Mouse (Mus musculus): ENCODE data around the gene Dhx16. TPM values are rescaled to one million over a fixed set of nuclear protein-coding genes. Genes with fewer than 3 reads are reported as not detected.
A peak's percentile ranks its signal among the peaks of the same experiment; 100 is the strongest.

Dhx16 gene
- polyA plus RNA-seq, 1 experiment = 533 TPM

DNA sequence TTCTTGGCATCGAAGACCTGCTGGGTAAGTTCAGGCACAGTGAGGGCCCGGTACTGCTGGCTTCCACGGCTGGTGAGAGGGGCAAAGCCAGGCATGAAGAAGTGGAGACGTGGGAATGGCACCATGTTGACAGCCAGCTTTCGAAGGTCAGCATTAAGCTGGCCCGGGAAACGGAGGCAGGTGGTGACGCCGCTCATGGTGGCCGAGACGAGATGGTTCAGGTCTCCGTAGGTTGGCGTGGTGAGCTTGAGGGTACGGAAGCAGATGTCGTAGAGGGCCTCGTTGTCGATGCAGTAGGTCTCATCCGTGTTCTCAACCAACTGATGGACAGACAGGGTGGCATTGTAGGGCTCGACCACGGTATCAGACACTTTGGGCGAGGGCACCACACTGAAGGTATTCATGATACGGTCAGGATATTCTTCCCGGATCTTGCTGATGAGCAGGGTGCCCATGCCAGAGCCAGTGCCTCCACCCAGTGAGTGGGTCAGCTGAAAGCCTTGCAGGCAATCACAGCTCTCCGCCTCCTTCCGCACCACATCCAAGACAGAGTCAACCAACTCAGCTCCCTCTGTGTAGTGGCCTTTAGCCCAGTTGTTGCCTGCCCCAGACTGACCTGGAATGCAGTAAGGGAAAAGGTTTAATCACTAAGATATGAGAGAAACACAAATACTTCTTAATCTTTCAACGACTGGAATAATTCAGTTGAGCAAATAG lies 44.0 kb upstream of the Dhx16 start:
- H3K36me3 ChIP-seq (ENCODE audit: control insufficient read depth, insufficient read depth, low read length, poor library complexity, severe bottlenecking) = peaks cover 35% of the 10 kb centered on the region
- H3K27ac ChIP-seq (ENCODE audit: insufficient read depth, low read length) = no peak overlapping the region
- H3K4me1 ChIP-seq (ENCODE audit: control insufficient read depth, insufficient read depth, low read length) = no peaks in the 10 kb centered on the region
- no peaks in the 10 kb centered on the region for H3K27me3 ChIP-seq (ENCODE audit: control insufficient read depth, insufficient read depth, low read length, poor library complexity, severe bottlenecking)
- H3K9me3 ChIP-seq (replicated peaks; ENCODE audit: control insufficient read depth, insufficient read depth, low read length, poor library complexity, severe bottlenecking) = no peaks in the 10 kb centered on the region
- peak overlapping the region; percentile 64 for H3K9ac ChIP-seq (ENCODE audit: low read depth, poor library complexity, severe bottlenecking)
- H3K4me3 ChIP-seq (ENCODE audit: low read depth, low read length) = peak overlapping the region; percentile 94
- no peak for TF ChIP-seq CTCF (IDR thresholded peaks at IDR 0.05; ENCODE audit: low read depth, low read length)
- no peak for TF ChIP-seq POLR2A (IDR thresholded peaks at IDR 0.05; ENCODE audit: insufficient read depth, low read length)
- no peak for TF ChIP-seq EP300 (IDR thresholded peaks at IDR 0.05; ENCODE audit: insufficient read depth, low read depth, low read length)

DNA sequence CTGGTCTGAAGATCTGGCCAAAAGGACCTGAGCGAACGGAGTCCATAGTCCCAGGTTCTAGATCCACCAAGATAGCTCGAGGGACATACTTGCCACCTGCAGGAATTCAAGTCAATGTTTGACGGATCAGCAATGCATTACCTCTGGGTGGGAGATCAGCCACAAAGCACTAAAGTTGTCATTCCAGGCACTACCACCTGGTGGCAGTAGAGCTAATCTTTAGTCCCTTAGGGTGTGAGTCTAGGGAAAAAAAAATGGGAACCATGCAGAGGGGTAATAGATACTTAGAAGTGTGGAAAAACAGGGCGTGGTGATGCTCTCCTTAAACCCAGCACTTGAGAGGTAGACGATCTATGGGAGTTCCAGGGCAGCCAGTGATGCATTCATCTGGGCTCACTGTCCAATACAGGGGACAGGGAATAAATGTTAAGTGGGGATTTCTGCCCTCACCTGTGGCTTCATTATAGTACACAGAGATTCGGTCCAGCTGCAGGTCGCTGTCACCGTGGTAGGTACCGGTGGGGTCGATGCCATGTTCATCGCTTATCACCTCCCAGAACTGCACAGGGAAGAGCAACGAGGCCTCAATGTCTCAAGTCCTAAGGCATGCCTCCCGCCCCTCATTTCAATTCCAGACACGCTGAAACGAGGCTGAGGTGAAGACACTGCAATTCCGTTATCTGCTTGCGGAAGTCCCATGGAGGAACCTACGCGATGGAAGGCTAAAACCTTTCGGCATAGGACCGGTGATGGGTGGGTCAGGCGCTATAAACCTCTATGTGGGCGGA lies 43.2 kb upstream of the Dhx16 start:
- H3K36me3 ChIP-seq (ENCODE audit: control insufficient read depth, insufficient read depth, low read length, poor library complexity, severe bottlenecking) = peaks cover 35% of the 10 kb centered on the region
- H3K27ac ChIP-seq (ENCODE audit: insufficient read depth, low read length) = peak overlapping the region; percentile 79
- H3K27me3 ChIP-seq (ENCODE audit: control insufficient read depth, insufficient read depth, low read length, poor library complexity, severe bottlenecking) = no peaks in the 10 kb centered on the region
- H3K9ac ChIP-seq (ENCODE audit: low read depth, poor library complexity, severe bottlenecking) = peak overlapping the region; percentile 64
- H3K9me3 ChIP-seq (replicated peaks; ENCODE audit: control insufficient read depth, insufficient read depth, low read length, poor library complexity, severe bottlenecking) = no peaks in the 10 kb centered on the region
- H3K4me1 ChIP-seq (ENCODE audit: control insufficient read depth, insufficient read depth, low read length) = no peaks in the 10 kb centered on the region
- H3K4me3 ChIP-seq (ENCODE audit: low read depth, low read length) = peak overlapping the region; percentile 94
- TF ChIP-seq CTCF (IDR thresholded peaks at IDR 0.05; ENCODE audit: low read depth, low read length) (peak; percentile 5), EP300 (IDR thresholded peaks at IDR 0.05; ENCODE audit: insufficient read depth, low read depth, low read length) (no peak), POLR2A (IDR thresholded peaks at IDR 0.05; ENCODE audit: insufficient read depth, low read length) (no peak)

DNA sequence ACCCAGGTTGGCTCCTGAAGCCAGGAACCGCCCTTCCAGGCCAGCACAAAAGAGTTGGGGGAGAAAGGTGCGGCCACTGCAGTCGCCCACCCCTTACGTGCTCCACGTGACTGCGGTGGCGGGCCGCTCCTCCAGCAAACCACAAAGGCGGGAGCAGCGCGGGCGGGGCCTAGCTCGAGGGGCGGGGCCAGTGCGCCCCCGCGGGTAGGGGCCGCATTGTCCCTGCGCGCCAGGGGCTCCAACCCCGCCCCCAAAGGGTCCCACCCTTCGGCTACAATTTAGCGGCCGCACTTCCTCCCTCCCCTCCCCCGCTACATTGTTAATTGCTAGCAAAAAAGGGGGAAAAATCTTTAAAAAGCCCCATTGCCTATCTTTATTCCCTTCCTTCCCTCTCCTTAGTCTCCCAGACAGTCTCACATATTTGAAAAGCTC lies 42.6 kb upstream of the Dhx16 start:
- Histone ChIP-seq H3K27ac (ENCODE audit: insufficient read depth, low read length) (peak overlapping the region; percentile 92), H3K9me3 (replicated peaks; ENCODE audit: control insufficient read depth, insufficient read depth, low read length, poor library complexity, severe bottlenecking) (no peaks in the 10 kb centered on the region), H3K4me3 (ENCODE audit: low read depth, low read length) (peak overlapping the region; percentile 98), H3K9ac (ENCODE audit: low read depth, poor library complexity, severe bottlenecking) (peak overlapping the region; percentile 64), H3K36me3 (ENCODE audit: control insufficient read depth, insufficient read depth, low read length, poor library complexity, severe bottlenecking) (peaks cover 35% of the 10 kb centered on the region), H3K27me3 (ENCODE audit: control insufficient read depth, insufficient read depth, low read length, poor library complexity, severe bottlenecking) (no peaks in the 10 kb centered on the region), H3K4me1 (ENCODE audit: control insufficient read depth, insufficient read depth, low read length) (no peaks in the 10 kb centered on the region)
- TF ChIP-seq POLR2A (IDR thresholded peaks at IDR 0.05; ENCODE audit: insufficient read depth, low read length) = no peak
- TF ChIP-seq CTCF (IDR thresholded peaks at IDR 0.05; ENCODE audit: low read depth, low read length) = no peak
- peak; percentile 75; the same call in 1 of the 2 replicates for TF ChIP-seq EP300 (IDR thresholded peaks at IDR 0.05; ENCODE audit: insufficient read depth, low read depth, low read length)

DNA sequence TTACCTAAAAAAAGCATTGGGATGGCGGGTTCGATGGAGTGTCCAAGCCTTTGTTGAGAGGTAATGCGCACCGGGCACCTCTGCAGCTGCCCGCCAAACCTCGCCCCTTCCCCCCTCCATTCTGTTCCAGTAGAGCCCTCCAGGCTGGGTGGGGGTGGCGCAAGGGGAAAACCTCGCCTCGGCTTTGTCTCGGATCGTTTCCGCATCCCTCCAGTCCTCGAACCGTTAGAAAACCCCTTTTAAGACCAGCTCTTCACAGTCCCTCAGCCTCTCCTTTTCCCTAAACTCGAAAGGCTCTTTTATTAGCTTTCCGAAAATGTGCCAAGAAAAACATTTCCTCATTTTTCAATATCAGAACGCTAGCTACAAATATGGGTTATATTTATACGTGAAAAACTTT lies 42.1 kb upstream of the Dhx16 start:
- peaks cover 35% of the 10 kb centered on the region for H3K36me3 ChIP-seq (ENCODE audit: control insufficient read depth, insufficient read depth, low read length, poor library complexity, severe bottlenecking)
- peak overlapping the region; percentile 92 for H3K27ac ChIP-seq (ENCODE audit: insufficient read depth, low read length)
- TF ChIP-seq EP300 (IDR thresholded peaks at IDR 0.05; ENCODE audit: insufficient read depth, low read depth, low read length) = peak; percentile 69; the same call in 1 of the 2 replicates
- no peak for TF ChIP-seq POLR2A (IDR thresholded peaks at IDR 0.05; ENCODE audit: insufficient read depth, low read length)
- H3K9ac ChIP-seq (ENCODE audit: low read depth, poor library complexity, severe bottlenecking) = peak overlapping the region; percentile 64
- peak overlapping the region; percentile 98 for H3K4me3 ChIP-seq (ENCODE audit: low read depth, low read length)
- H3K9me3 ChIP-seq (replicated peaks; ENCODE audit: control insufficient read depth, insufficient read depth, low read length, poor library complexity, severe bottlenecking) = no peaks in the 10 kb centered on the region
- H3K4me1 ChIP-seq (ENCODE audit: control insufficient read depth, insufficient read depth, low read length) = no peaks in the 10 kb centered on the region
- H3K27me3 ChIP-seq (ENCODE audit: control insufficient read depth, insufficient read depth, low read length, poor library complexity, severe bottlenecking) = no peaks in the 10 kb centered on the region

DNA sequence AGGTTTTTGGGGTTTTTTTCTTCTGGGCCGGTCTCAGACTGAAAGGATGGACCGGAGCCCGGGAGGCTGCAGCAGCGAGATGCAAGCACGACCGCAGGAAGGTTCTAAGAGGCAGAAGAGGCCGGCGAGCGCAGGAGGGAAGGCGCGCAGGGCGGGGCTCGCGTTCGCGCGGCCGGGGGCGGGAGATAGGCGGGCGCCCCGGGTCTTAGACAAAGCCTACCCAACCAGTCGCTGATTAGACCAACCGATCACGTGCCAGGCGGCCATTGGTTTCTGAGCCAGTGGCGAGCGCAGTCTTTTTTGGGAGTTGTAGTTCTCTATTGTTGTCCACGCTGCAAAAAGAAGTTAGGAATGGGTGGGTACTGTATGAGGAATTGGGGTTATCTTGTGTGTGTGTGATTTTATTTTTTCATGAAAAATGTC lies 41.5 kb upstream of the Dhx16 start, which contains the start of gene Tubb5:
Tubb5 (minus strand) TSS at position 185 of the 423 bp plus-strand sequence.
- Histone ChIP-seq H3K9me3 (replicated peaks; ENCODE audit: control insufficient read depth, insufficient read depth, low read length, poor library complexity, severe bottlenecking) (no peaks in the 10 kb centered on the region), H3K27ac (ENCODE audit: insufficient read depth, low read length) (peak within 1 kb of the TSS; percentile 94), H3K9ac (ENCODE audit: low read depth, poor library complexity, severe bottlenecking) (peak within 1 kb of the TSS; percentile 64), H3K4me3 (ENCODE audit: low read depth, low read length) (peak within 1 kb of the TSS; percentile 98), H3K4me1 (ENCODE audit: control insufficient read depth, insufficient read depth, low read length) (no peaks in the 10 kb centered on the region), H3K27me3 (ENCODE audit: control insufficient read depth, insufficient read depth, low read length, poor library complexity, severe bottlenecking) (no peaks in the 10 kb centered on the region), H3K36me3 (ENCODE audit: control insufficient read depth, insufficient read depth, low read length, poor library complexity, severe bottlenecking) (peaks cover 35% of the 10 kb centered on the region)
- TF ChIP-seq EP300 (IDR thresholded peaks at IDR 0.05; ENCODE audit: insufficient read depth, low read depth, low read length) (no peak), POLR2A (IDR thresholded peaks at IDR 0.05; ENCODE audit: insufficient read depth, low read length) (peak; percentile 93)

DNA sequence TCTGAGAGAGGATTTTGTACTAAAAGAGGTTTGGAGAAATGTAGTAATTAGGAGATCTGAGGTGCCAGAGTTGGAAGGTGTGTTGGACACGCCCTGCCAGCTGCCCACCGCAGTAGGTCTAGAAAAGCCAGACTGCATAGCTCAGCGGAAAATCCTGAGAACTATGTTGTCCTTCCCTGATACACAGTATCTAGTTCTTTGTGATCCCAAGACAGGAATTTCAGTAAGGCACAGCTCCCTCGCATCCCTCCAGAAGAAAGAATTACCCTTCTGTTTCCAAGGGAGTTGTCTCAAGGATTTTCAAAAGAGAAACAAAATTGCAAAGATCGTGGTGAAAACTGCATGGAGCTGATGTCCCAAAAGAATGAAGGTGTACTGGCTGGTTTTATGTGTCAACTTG lies 41.0 kb upstream of the Dhx16 start:
- no peak for TF ChIP-seq EP300 (IDR thresholded peaks at IDR 0.05; ENCODE audit: insufficient read depth, low read depth, low read length)
- no peak for TF ChIP-seq POLR2A (IDR thresholded peaks at IDR 0.05; ENCODE audit: insufficient read depth, low read length)
- no peak for TF ChIP-seq CTCF (IDR thresholded peaks at IDR 0.05; ENCODE audit: low read depth, low read length)
- H3K27ac ChIP-seq (ENCODE audit: insufficient read depth, low read length) = peak overlapping the region; percentile 85
- H3K4me1 ChIP-seq (ENCODE audit: control insufficient read depth, insufficient read depth, low read length) = no peaks in the 10 kb centered on the region
- H3K36me3 ChIP-seq (ENCODE audit: control insufficient read depth, insufficient read depth, low read length, poor library complexity, severe bottlenecking) = peaks cover 34% of the 10 kb centered on the region
- no peaks in the 10 kb centered on the region for H3K9me3 ChIP-seq (replicated peaks; ENCODE audit: control insufficient read depth, insufficient read depth, low read length, poor library complexity, severe bottlenecking)
- H3K9ac ChIP-seq (ENCODE audit: low read depth, poor library complexity, severe bottlenecking) = peak overlapping the region; percentile 51
- H3K4me3 ChIP-seq (ENCODE audit: low read depth, low read length) = peak overlapping the region; percentile 66
- H3K27me3 ChIP-seq (ENCODE audit: control insufficient read depth, insufficient read depth, low read length, poor library complexity, severe bottlenecking) = no peaks in the 10 kb centered on the region

Measured in ES-Bruce4 (cell line).